Mouse (Mus musculus) stomach, embryonic 15.5 days (tissue): ENCODE measurements around the gene Pnpla6. TPM values are rescaled to one million over a fixed set of nuclear protein-coding genes. Genes with fewer than 3 reads are reported as not detected.

Experiments used
- ATAC-seq: fragments of 200-750 bp; cut with Nextera tagmentation; 2 replicates; pipeline ENCODE4 v1.8.0; 2017; ENCODE audit warnings: low read depth, moderate number of reproducible peaks, moderate TSS enrichment; ENCODE audit not compliant: insufficient read depth, low FRiP score
- H3K27ac ChIP-seq: fragments of 300-500 bp; sonication (generic); 2 replicates; pipeline ENCODE4 v1.5.1; 2015; ENCODE audit warnings: mild to moderate bottlenecking, inconsistent platforms
- H3K27me3 ChIP-seq: fragments of 300-500 bp; sonication (generic); replicated peaks from 2 replicates; pipeline ENCODE4 v1.6.1; 2015; ENCODE audit warnings: inconsistent platforms
- H3K36me3 ChIP-seq: fragments of 300-500 bp; sonication (generic); 2 replicates; pipeline ENCODE4 v1.6.1; 2015; ENCODE audit warnings: inconsistent platforms
- H3K4me1 ChIP-seq: fragments of 300-500 bp; sonication (generic); 2 replicates; pipeline ENCODE4 v1.6.1; 2015; ENCODE audit warnings: inconsistent platforms
- H3K4me2 ChIP-seq: fragments of 300-500 bp; sonication (generic); 2 replicates; pipeline ENCODE4 v1.6.1; 2015; ENCODE audit warnings: mild to moderate bottlenecking, inconsistent platforms
- H3K4me3 ChIP-seq: fragments of 300-500 bp; sonication (generic); replicated peaks from 2 replicates; pipeline ENCODE4 v1.5.1; 2015; ENCODE audit warnings: inconsistent platforms
- H3K9ac ChIP-seq: fragments of 300-500 bp; sonication (generic); 2 replicates; pipeline ENCODE4 v1.6.1; 2015; ENCODE audit warnings: inconsistent platforms
- H3K9me3 ChIP-seq: fragments of 300-500 bp; sonication (generic); 2 replicates; pipeline ENCODE4 v1.6.1; 2016; ENCODE audit warnings: inconsistent platforms
- WGBS: fragments of 180-500 bp; shearing (Covaris S2); methylation state at CpG from one replicate; pipeline ENCODE4 v1.1.7; 2015; 5-methylcytosine and 5-hydroxymethylcytosine counted together
- polyA plus RNA-seq: library from polyadenylated mRNA; unstranded; fragments of >200 nt; fragmentation: Nextera tagmentation; extraction: Ambion mirVana; gene quantifications from 2 replicates; pipeline ENCODE4 v1.2.1, GENCODE M21; 2015

The Pnpla6 gene
- polyA plus RNA-seq, 1 experiment from 2014 or later, result 27.9 TPM

DNA sequence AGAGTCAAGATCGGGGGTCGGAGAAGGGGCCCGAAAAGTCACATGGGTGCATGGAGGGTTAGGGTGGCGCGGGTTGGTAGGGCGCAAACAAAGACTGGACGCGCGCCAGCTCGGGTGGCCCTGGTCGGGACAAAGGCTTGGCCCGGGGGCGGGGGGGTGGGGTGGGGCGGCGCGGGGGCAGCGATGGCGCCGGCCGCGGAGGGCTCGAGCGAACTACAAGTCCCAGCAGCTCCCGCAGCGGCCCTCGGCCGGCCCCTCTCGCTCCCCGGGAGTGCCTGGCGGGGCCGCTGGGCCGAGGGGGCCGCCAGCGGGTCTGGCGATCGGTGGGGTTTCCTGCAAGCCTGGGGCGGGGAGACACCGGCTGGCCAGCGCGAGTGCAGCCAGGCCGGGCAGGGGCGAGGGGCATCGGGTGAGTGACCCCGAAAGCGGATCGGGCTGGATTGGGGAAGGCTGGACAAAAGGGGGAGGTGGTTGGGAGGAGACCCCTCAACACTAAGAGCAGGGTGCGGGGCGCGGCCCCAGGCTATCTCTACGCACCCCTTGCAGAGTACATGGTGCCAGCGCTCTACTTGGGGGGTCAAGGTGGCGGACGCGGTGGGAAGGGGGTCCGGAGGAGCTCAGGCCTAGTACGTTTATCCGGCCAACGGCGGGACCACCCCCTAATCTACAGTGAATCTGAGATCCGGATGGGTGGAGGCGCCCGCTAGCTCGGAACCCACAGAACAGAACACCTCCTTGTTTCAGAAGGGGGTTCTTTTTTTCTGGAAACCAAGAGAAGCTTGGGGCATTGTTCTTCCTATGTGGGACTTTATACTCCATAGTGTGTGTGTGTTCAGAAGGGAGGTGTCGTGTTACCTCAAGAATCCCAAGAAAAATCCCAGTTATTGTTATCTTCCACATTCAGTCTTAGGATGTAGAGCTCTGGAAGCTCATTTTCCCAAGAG, 22.0 kb upstream of the Pnpla6 start, which contains the start of gene Zfp358:
Zfp358 (plus strand) TSS at position 238 of the 944 bp plus-strand sequence.
- 1% methylated on average over 62 of the region's 64 CpGs for WGBS
- ATAC-seq, result peak; percentile 88
- H3K9me3 ChIP-seq, result no peaks in the 10 kb centered on the region
- peaks cover 16% of the 10 kb centered on the region for H3K36me3 ChIP-seq
- H3K27me3 ChIP-seq, result no peaks in the 10 kb centered on the region
- peak within 1 kb of the TSS; percentile 67 for H3K4me2 ChIP-seq
- H3K4me3 ChIP-seq, result peak within 1 kb of the TSS; percentile 96
- H3K4me1 ChIP-seq, result peaks cover 3% of the 10 kb centered on the region; the same call in 1 of the 2 replicates
- peak within 1 kb of the TSS; percentile 85 for H3K27ac ChIP-seq
- peak within 1 kb of the TSS; percentile 99 for H3K9ac ChIP-seq

GRCm38 (mm10) chr8:3493845-3494208, 21.4 kb upstream of the Pnpla6 start:
- peak overlapping the region; percentile 85; the same call in 1 of the 2 replicates for H3K27ac ChIP-seq
- 26% methylated on average over 6 of the region's 6 CpGs for WGBS
- peak overlapping the region; percentile 96 for H3K4me3 ChIP-seq
- H3K36me3 ChIP-seq, result peaks cover 16% of the 10 kb centered on the region
- peak overlapping the region; percentile 99 for H3K9ac ChIP-seq
- H3K9me3 ChIP-seq, result no peaks in the 10 kb centered on the region
- peak overlapping the region; percentile 67 for H3K4me2 ChIP-seq
- H3K27me3 ChIP-seq, result no peaks in the 10 kb centered on the region
- H3K4me1 ChIP-seq, result peaks cover 3% of the 10 kb centered on the region; the same call in 1 of the 2 replicates
- 0 out of 2 replicates have a peak, but pooled peaks have one; percentile 1 for ATAC-seq

- Histone ChIP-seq H3K9me3 (no peaks in the 10 kb centered on the region), H3K4me2 (no peak overlapping the region), H3K4me3 (no peak overlapping the region), H3K27ac (no peak overlapping the region), H3K4me1 (peaks cover 4% of the 10 kb centered on the region; the same call in 1 of the 2 replicates), H3K27me3 (no peaks in the 10 kb centered on the region), H3K36me3 (peaks cover 16% of the 10 kb centered on the region), H3K9ac (no peak overlapping the region)
- WGBS, result 95% methylated on average over 44 of the region's 44 CpGs
- no peak for ATAC-seq
Observed at GRCm38 (mm10) chr8:3495578-3496427, 19.4 kb upstream of the Pnpla6 start.

DNA sequence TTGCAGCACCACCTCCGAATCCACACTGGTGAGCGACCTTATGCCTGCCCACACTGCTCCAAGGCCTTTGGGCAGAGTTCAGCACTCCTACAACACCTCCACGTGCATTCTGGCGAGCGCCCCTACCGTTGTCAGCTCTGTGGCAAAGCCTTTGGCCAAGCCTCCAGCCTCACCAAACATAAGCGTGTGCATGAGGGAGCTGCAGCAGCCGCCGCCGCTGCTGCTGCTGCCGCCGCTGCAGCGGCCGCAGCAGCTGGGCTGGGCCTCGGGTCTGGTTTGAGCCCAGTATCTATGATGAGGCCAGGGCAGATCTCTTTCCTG, 18.8 kb upstream of the Pnpla6 start:
- Histone ChIP-seq H3K27ac (no peak overlapping the region), H3K36me3 (peaks cover 16% of the 10 kb centered on the region), H3K4me2 (no peak overlapping the region), H3K9ac (no peak overlapping the region), H3K9me3 (no peaks in the 10 kb centered on the region), H3K4me3 (no peak overlapping the region), H3K4me1 (peaks cover 10% of the 10 kb centered on the region), H3K27me3 (no peaks in the 10 kb centered on the region)
- WGBS, result 94% methylated on average over 15 of the region's 15 CpGs
- no peak for ATAC-seq

GRCm38 (mm10) chr8:3498583-3498982, 16.6 kb upstream of the Pnpla6 start:
- Histone ChIP-seq H3K9me3 (no peaks in the 10 kb centered on the region), H3K27ac (no peak overlapping the region), H3K27me3 (no peaks in the 10 kb centered on the region), H3K4me2 (no peak overlapping the region), H3K4me1 (peaks cover 18% of the 10 kb centered on the region), H3K36me3 (peaks cover 16% of the 10 kb centered on the region), H3K4me3 (no peak overlapping the region), H3K9ac (no peak overlapping the region)
- no peak for ATAC-seq
- WGBS, result 80% methylated on average over 3 of the region's 3 CpGs

- no peaks in the 10 kb centered on the region for H3K9me3 ChIP-seq
- peak overlapping the region; percentile 90 for H3K4me3 ChIP-seq
- peak overlapping the region; percentile 80 for H3K27ac ChIP-seq
- peaks cover 15% of the 10 kb centered on the region for H3K4me1 ChIP-seq
- peak; percentile 20 for ATAC-seq
- H3K9ac ChIP-seq, result peak overlapping the region; percentile 27; the same call in 1 of the 2 replicates
- no peaks in the 10 kb centered on the region for H3K27me3 ChIP-seq
- peaks cover 16% of the 10 kb centered on the region for H3K36me3 ChIP-seq
- peak overlapping the region; percentile 56 for H3K4me2 ChIP-seq
- WGBS, result 6% methylated on average over 8 of the region's 8 CpGs
Observed at GRCm38 (mm10) chr8:3499751-3500150, 15.4 kb upstream of the Pnpla6 start.

GRCm38 (mm10) chr8:3500235-3501090, 14.7 kb upstream of the Pnpla6 start, which contains the start of gene Mcoln1:
Gene Mcoln1 (plus strand): TSS chr8:3500457.
- Histone ChIP-seq H3K4me2 (peak within 1 kb of the TSS; percentile 79), H3K9ac (peak within 1 kb of the TSS; percentile 80), H3K27ac (peak within 1 kb of the TSS; percentile 80), H3K36me3 (peaks cover 13% of the 10 kb centered on the region), H3K9me3 (no peaks in the 10 kb centered on the region), H3K27me3 (no peaks in the 10 kb centered on the region), H3K4me1 (peaks cover 15% of the 10 kb centered on the region), H3K4me3 (peak within 1 kb of the TSS; percentile 90)
- WGBS, result under 1% methylated on average over 60 of the region's 70 CpGs
- peak; percentile 89 for ATAC-seq

DNA sequence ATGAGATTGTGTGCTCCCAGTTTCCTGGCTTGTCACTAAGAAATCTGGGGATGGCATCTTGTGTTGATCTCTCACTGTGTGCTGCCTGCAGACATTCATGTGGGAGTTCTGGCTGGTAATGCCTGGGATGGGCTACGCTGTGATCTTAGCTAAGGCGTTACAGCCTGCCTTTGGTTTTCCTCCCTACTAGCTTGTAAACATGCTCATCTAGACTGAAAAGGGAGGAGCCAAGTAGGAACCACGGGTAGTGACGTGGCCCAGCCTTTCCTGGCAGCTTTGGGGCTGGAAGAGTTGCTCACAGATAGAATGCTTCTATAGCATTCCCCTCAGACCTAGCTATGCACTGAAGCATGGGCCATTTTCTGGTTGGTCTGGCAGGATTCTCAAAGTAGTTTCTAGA, 13.0 kb upstream of the Pnpla6 start:
- peaks cover 11% of the 10 kb centered on the region for H3K36me3 ChIP-seq
- no peak for ATAC-seq
- H3K4me3 ChIP-seq, result no peak overlapping the region
- WGBS, result 57% methylated on average over 4 of the region's 4 CpGs
- H3K4me2 ChIP-seq, result no peak overlapping the region
- no peak overlapping the region for H3K27ac ChIP-seq
- H3K9ac ChIP-seq, result no peak overlapping the region
- no peaks in the 10 kb centered on the region for H3K27me3 ChIP-seq
- H3K9me3 ChIP-seq, result no peaks in the 10 kb centered on the region
- peaks cover 15% of the 10 kb centered on the region for H3K4me1 ChIP-seq

- no peak overlapping the region for H3K4me2 ChIP-seq
- WGBS, result 79% methylated on average over 6 of the region's 6 CpGs
- H3K36me3 ChIP-seq, result peaks cover 26% of the 10 kb centered on the region
- H3K4me1 ChIP-seq, result no peaks in the 10 kb centered on the region
- H3K4me3 ChIP-seq, result no peak overlapping the region
- H3K27me3 ChIP-seq, result no peaks in the 10 kb centered on the region
- no peaks in the 10 kb centered on the region for H3K9me3 ChIP-seq
- H3K27ac ChIP-seq, result no peak overlapping the region
- peak; percentile 36; the same call in 1 of the 2 replicates for ATAC-seq
- H3K9ac ChIP-seq, result no peak overlapping the region
Observed at GRCm38 (mm10) chr8:3507979-3508754, 7.0 kb upstream of the Pnpla6 start.

GRCm38 (mm10) chr8:3514681-3515247, 420 bp upstream of the Pnpla6 start:
- Histone ChIP-seq H3K4me1 (peaks cover 5% of the 10 kb centered on the region; the same call in 1 of the 2 replicates), H3K27ac (no peak overlapping the region), H3K4me2 (peak overlapping the region; percentile 98), H3K9ac (no peak overlapping the region), H3K36me3 (peaks cover 2% of the 10 kb centered on the region; the same call in 1 of the 2 replicates), H3K4me3 (peak overlapping the region; percentile 67), H3K9me3 (no peaks in the 10 kb centered on the region), H3K27me3 (no peaks in the 10 kb centered on the region)
- 35% methylated on average over 13 of the region's 13 CpGs for WGBS
- ATAC-seq, result no peak
